Mouse (Mus musculus): ENCODE data around the gene Eif2ak4.

- TF ChIP-seq FLI1 (IDR thresholded peaks at IDR 0.05; ENCODE audit: low read length): no peak
- no peak for TF ChIP-seq GATA1 (IDR thresholded peaks at IDR 0.05; ENCODE audit: borderline replicate concordance, low read length)
Observed at GRCm38 (mm10) chr2:118399751-118400150, 11.3 kb downstream of the Eif2ak4 start.
